Mouse (Mus musculus): ENCODE data around the gene Prr12.
"Not testable (repeated sequence)": the region's sequence is repeated elsewhere in the genome, so short reads cannot be mapped to it uniquely, and the experiment has no call there.

GRCm38 (mm10) chr7:45023711-45024110 is 29.0 kb downstream of the Prr12 start:
- not testable (repeated sequence) for TF ChIP-seq CHD2, ZNF384 (IDR thresholded peaks at IDR 0.05; ENCODE audit: low read depth, low read length)

Measured in ES-E14 (cell line).